Comparison of ENCODE assay signal across 7 mouse cellular contexts in genomic region chr6:99378997-99379710, GRCm38 (mm10).
A peak's percentile ranks its signal among the peaks of the same experiment; 100 is the strongest.
DNase-seq lines count a peak whose midpoint lies in the region; ATAC-seq and TF ChIP-seq lines count a peak whose summit lies in the region.

No protein-coding gene starts in this region.

- in situ Hi-C loops in ES-E14 (cut with MboI; ENCODE audit: low sequenced_read_pairs in 2 of 2, unreplicated experiment in 2 of 2) = no loop called here

- peak overlapping the region in 1 of 2 experiments; percentile 7; a peak in 1 of 4 replicates for H3K4me3 ChIP-seq in ES-E14 (ENCODE audit: insufficient read depth in 1 of 2, low read depth in 1 of 2, low read length in 2 of 2, poor library complexity in 1 of 2, severe bottlenecking in 1 of 2)
- no peak overlapping the region for H3K4me3 ChIP-seq in liver, postnatal 0 days (ENCODE audit: low read depth, low read length)
- no peak overlapping the region for H3K4me3 ChIP-seq in hindbrain, postnatal 0 days (ENCODE audit: low read length)

- peak overlapping the region; percentile 54; the same call in 1 of the 2 replicates for H3K27ac ChIP-seq in ES-E14 (ENCODE audit: insufficient read depth, low read depth, low read length, poor library complexity, severe bottlenecking)
- peak overlapping the region; percentile 22 for H3K27ac ChIP-seq in liver, postnatal 0 days (ENCODE audit: low read depth)
- H3K27ac ChIP-seq in hindbrain, postnatal 0 days = no peak overlapping the region

- no peak overlapping the region for H3K4me2 ChIP-seq in liver, postnatal 0 days (ENCODE audit: low read depth, low read length)
- no peak overlapping the region for H3K4me2 ChIP-seq in hindbrain, postnatal 0 days (ENCODE audit: low read depth, low read length)

- H3K9ac ChIP-seq in ES-E14 (ENCODE audit: insufficient read depth, low read depth, low read length, poor library complexity, severe bottlenecking) = no peak overlapping the region; the same call in 1 of the 2 replicates
- no peak overlapping the region for H3K9ac ChIP-seq in liver, postnatal 0 days (replicated peaks)
- no peak overlapping the region for H3K9ac ChIP-seq in hindbrain, postnatal 0 days (replicated peaks; ENCODE audit: low read length)

- no peak for TF ChIP-seq EP300 in liver, postnatal 0 days (IDR thresholded peaks at IDR 0.05; ENCODE audit: low read depth)

- WGBS in liver, postnatal 0 days (ENCODE audit: insufficient replicate concordance) = 70% methylated on average over 7 of the region's 7 CpGs
- WGBS in hindbrain, postnatal 0 days = 81% methylated on average over 7 of the region's 7 CpGs

- H3K9me3 ChIP-seq in ES-E14 (ENCODE audit: control insufficient read depth, insufficient read depth, low read depth, low read length) = no peaks in the 10 kb centered on the region
- H3K9me3 ChIP-seq in liver, postnatal 0 days (ENCODE audit: low read length) = no peaks in the 10 kb centered on the region
- H3K9me3 ChIP-seq in hindbrain, postnatal 0 days (ENCODE audit: low read length) = no peaks in the 10 kb centered on the region

- ATAC-seq in liver, postnatal 0 days = 0 out of 2 replicates have a peak, but pooled peaks have one; percentile 13
- no peak for ATAC-seq in hindbrain, postnatal 0 days

- peaks cover 10 to 22% of the 10 kb centered on the region in 2 experiments; a peak in 3 of 4 replicates for H3K4me1 ChIP-seq in ES-E14 (ENCODE audit: control insufficient read depth in 2 of 2, insufficient read depth in 2 of 2, low read length in 2 of 2, poor library complexity in 1 of 2)
- peaks cover 15% of the 10 kb centered on the region for H3K4me1 ChIP-seq in liver, postnatal 0 days (ENCODE audit: insufficient read depth)
- peaks cover 14% of the 10 kb centered on the region for H3K4me1 ChIP-seq in hindbrain, postnatal 0 days (ENCODE audit: insufficient read depth, low read length)

- no peaks in the 10 kb centered on the region for H3K27me3 ChIP-seq in liver, postnatal 0 days (ENCODE audit: insufficient read depth, low read length)
- no peaks in the 10 kb centered on the region for H3K27me3 ChIP-seq in hindbrain, postnatal 0 days (ENCODE audit: insufficient read depth, low read length)

- intact Hi-C loops in heart, postnatal 25 days (cut with DNase I) = no loop called here

- no peaks in the 10 kb centered on the region for H3K36me3 ChIP-seq in ES-E14 (ENCODE audit: control insufficient read depth, insufficient read depth, low read length, poor library complexity, severe bottlenecking)
- no peaks in the 10 kb centered on the region for H3K36me3 ChIP-seq in liver, postnatal 0 days (replicated peaks; ENCODE audit: insufficient read depth, low read length)
- H3K36me3 ChIP-seq in hindbrain, postnatal 0 days (ENCODE audit: insufficient read depth, low read length) = no peaks in the 10 kb centered on the region

- no peak for TF ChIP-seq CTCF in liver, postnatal 0 days (IDR thresholded peaks at IDR 0.05; ENCODE audit: low read depth)
- no peak for TF ChIP-seq CTCF in hindbrain, postnatal 0 days (IDR thresholded peaks at IDR 0.05; ENCODE audit: low read depth)

- DNase-seq in ES-E14 (ENCODE audit: low read depth, low spot score) = peak; percentile 73
- peak; percentile 32 for DNase-seq in adrenal gland, postnatal 10 days
- peak; percentile 43 for DNase-seq in heart, postnatal 25 days (ENCODE audit: low spot score)
- no peak for DNase-seq in liver, postnatal 0 days
- DNase-seq in c-Kit-positive CD71-positive TER-119-positive erythroid progenitor cells, embryonic 14.5 days (ENCODE audit: low spot score) = no peak
- DNase-seq in spleen, postnatal 36 days (ENCODE audit: low spot score in 2 of 2) = no peak
- no peak for DNase-seq in hindbrain, postnatal 0 days (ENCODE audit: low spot score)

TF ChIP-seq in ES-E14, 5 proteins besides CTCF, POLR2A, EP300 and RAD21:
- TF ChIP-seq ZC3H11A (IDR thresholded peaks at IDR 0.05; ENCODE audit: borderline replicate concordance, low read depth, low read length) = no peak
TF ChIP-seq in ES-E14: peak in this region for 0.

Comparison
In these comparisons a context has a peak if more than half of its experiments do, and no peak if none do; other contexts are left out.
1. DNase-seq: peak in ES-E14 (single experiment), adrenal gland, postnatal 10 days (single experiment) and heart, postnatal 25 days (single experiment); none in liver, postnatal 0 days (single experiment), c-Kit-positive CD71-positive TER-119-positive erythroid progenitor cells, embryonic 14.5 days (single experiment), spleen, postnatal 36 days (0 of 2) and hindbrain, postnatal 0 days (single experiment).